Mouse (Mus musculus): ENCODE data around the gene Me3.

GRCm38 (mm10) chr7:89891856-89892255 is 259.7 kb downstream of the Me3 start:
- TF ChIP-seq CTCF (IDR thresholded peaks at IDR 0.05; ENCODE audit: insufficient read depth, low read depth, low read length) (no peak), POLR2A (IDR thresholded peaks at IDR 0.05; ENCODE audit: insufficient read depth, low read depth, low read length) (no peak)
